Mouse (Mus musculus): ENCODE measurements around the gene Dars.
"Not testable (repeated sequence)": the region's sequence is repeated elsewhere in the genome, so short reads cannot be mapped to it uniquely, and the experiment has no call there.

Dars gene

GRCm38 (mm10) chr1:128337708-128338320, 79.4 kb downstream of the Dars start:
- no peak for DNase-seq (ENCODE audit: low read depth, low spot score)
- Histone ChIP-seq H3K27me3 (ENCODE audit: control insufficient read depth, insufficient read depth, low read length, poor library complexity, severe bottlenecking) (no peaks in the 10 kb centered on the region), H3K36me3 (ENCODE audit: control insufficient read depth, insufficient read depth, low read length, poor library complexity, severe bottlenecking) (peaks cover 25% of the 10 kb centered on the region; the same call in 1 of the 2 replicates)

GRCm38 (mm10) chr1:128330313-128330712, 86.9 kb downstream of the Dars start:
- H3K36me3 ChIP-seq (ENCODE audit: control insufficient read depth, insufficient read depth, low read length, poor library complexity, severe bottlenecking) = peaks cover 4% of the 10 kb centered on the region
- no peak for DNase-seq (ENCODE audit: low read depth, low spot score)
- H3K27me3 ChIP-seq (ENCODE audit: control insufficient read depth, insufficient read depth, low read length, poor library complexity, severe bottlenecking) = no peaks in the 10 kb centered on the region

GRCm38 (mm10) chr1:128328218-128328617, 89.0 kb downstream of the Dars start, which contains the start of gene Lct:
Lct (minus strand) TSS chr1:128328318.
- Histone ChIP-seq H3K27me3 (ENCODE audit: control insufficient read depth, insufficient read depth, low read length, poor library complexity, severe bottlenecking) (no peaks in the 10 kb centered on the region), H3K36me3 (ENCODE audit: control insufficient read depth, insufficient read depth, low read length, poor library complexity, severe bottlenecking) (peaks cover 2% of the 10 kb centered on the region)
- DNase-seq (ENCODE audit: low read depth, low spot score) = no peak

GRCm38 (mm10) chr1:128327165-128327564, 90.0 kb downstream of the Dars start:
- Histone ChIP-seq H3K36me3 (ENCODE audit: control insufficient read depth, insufficient read depth, low read length, poor library complexity, severe bottlenecking) (no peaks in the 10 kb centered on the region; the same call in none of the 2 replicates), H3K27me3 (ENCODE audit: control insufficient read depth, insufficient read depth, low read length, poor library complexity, severe bottlenecking) (no peaks in the 10 kb centered on the region)
- no peak for DNase-seq (ENCODE audit: low read depth, low spot score)

GRCm38 (mm10) chr1:128324776-128325175, 92.4 kb downstream of the Dars start:
- H3K36me3 ChIP-seq (ENCODE audit: control insufficient read depth, insufficient read depth, low read length, poor library complexity, severe bottlenecking) = no peaks in the 10 kb centered on the region; the same call in 1 of the 2 replicates
- H3K27me3 ChIP-seq (ENCODE audit: control insufficient read depth, insufficient read depth, low read length, poor library complexity, severe bottlenecking) = no peaks in the 10 kb centered on the region
- no peak for DNase-seq (ENCODE audit: low read depth, low spot score)

GRCm38 (mm10) chr1:128323026-128323643, 94.0 kb downstream of the Dars start:
- no peak for DNase-seq (ENCODE audit: low read depth, low spot score)
- no peaks in the 10 kb centered on the region; the same call in 1 of the 2 replicates for H3K36me3 ChIP-seq (ENCODE audit: control insufficient read depth, insufficient read depth, low read length, poor library complexity, severe bottlenecking)
- H3K27me3 ChIP-seq (ENCODE audit: control insufficient read depth, insufficient read depth, low read length, poor library complexity, severe bottlenecking) = no peaks in the 10 kb centered on the region

- H3K36me3 ChIP-seq (ENCODE audit: control insufficient read depth, insufficient read depth, low read length, poor library complexity, severe bottlenecking); H3K27me3 ChIP-seq (ENCODE audit: control insufficient read depth, insufficient read depth, low read length, poor library complexity, severe bottlenecking): not testable (repeated sequence)
- DNase-seq (ENCODE audit: low read depth, low spot score) = peak; percentile 39
These were observed 97.9 kb downstream of the Dars start for GRCm38 (mm10) chr1:128319266-128319665.

- H3K36me3 ChIP-seq (ENCODE audit: control insufficient read depth, insufficient read depth, low read length, poor library complexity, severe bottlenecking) = no peaks in the 10 kb centered on the region
- no peaks in the 10 kb centered on the region for H3K27me3 ChIP-seq (ENCODE audit: control insufficient read depth, insufficient read depth, low read length, poor library complexity, severe bottlenecking)
- peak; percentile 17 for DNase-seq (ENCODE audit: low read depth, low spot score)
These were observed 102.5 kb downstream of the Dars start for GRCm38 (mm10) chr1:128314665-128315064.

Data from splenic B cell, adult 2 months (primary cell).